Mouse (Mus musculus) midbrain, embryonic 14.5 days (tissue): ENCODE results near the gene Tmem169. TPM values are rescaled to one million over a fixed set of nuclear protein-coding genes. Genes with fewer than 3 reads are reported as not detected.

Experiments used
- ATAC-seq: fragments of 200-750 bp; cut with Nextera tagmentation; 2 replicates; pipeline ENCODE4 v1.8.0; 2017; ENCODE audit warnings: moderate number of reproducible peaks, moderate library complexity; ENCODE audit not compliant: low FRiP score, low TSS enrichment
- DNase-seq: peaks from one replicate; pipeline ENCODE4 v3.0.0-alpha.2; 2015
- H3K27ac ChIP-seq: fragments of 300-500 bp; sonication (generic); replicated peaks from 2 replicates; pipeline ENCODE4 v1.5.1; 2014; ENCODE audit warnings: mild to moderate bottlenecking, low read depth, low read length, moderate library complexity
- H3K27me3 ChIP-seq: fragments of 300-500 bp; sonication (generic); 2 replicates; pipeline ENCODE4 v1.6.1; 2014; ENCODE audit warnings: low read length, control low read depth, mixed read lengths; ENCODE audit not compliant: control insufficient read depth, insufficient read depth
- H3K36me3 ChIP-seq: fragments of 300-500 bp; sonication (generic); 2 replicates; pipeline ENCODE4 v1.6.1; 2014; ENCODE audit warnings: low read length, control low read depth; ENCODE audit not compliant: control insufficient read depth, insufficient read depth
- H3K4me1 ChIP-seq: fragments of 300-500 bp; sonication (generic); 2 replicates; pipeline ENCODE4 v1.6.1; 2014; ENCODE audit warnings: mild to moderate bottlenecking, antibody characterized with exemption, low read length, control low read depth; ENCODE audit not compliant: control insufficient read depth, insufficient read depth
- H3K4me2 ChIP-seq: fragments of 300-500 bp; sonication (generic); 2 replicates; pipeline ENCODE4 v1.6.1; 2014; ENCODE audit warnings: mild to moderate bottlenecking, low read length, moderate library complexity
- H3K4me3 ChIP-seq: fragments of 300-500 bp; sonication (generic); replicated peaks from 2 replicates; pipeline ENCODE4 v1.5.1; 2014; ENCODE audit warnings: low read depth, low read length
- H3K9ac ChIP-seq: fragments of 300-500 bp; sonication (generic); replicated peaks from 2 replicates; pipeline ENCODE4 v1.6.1; 2014; ENCODE audit warnings: mild to moderate bottlenecking, low read length, moderate library complexity
- H3K9me3 ChIP-seq: fragments of 300-500 bp; sonication (generic); 2 replicates; pipeline ENCODE4 v1.6.1; 2016; ENCODE audit warnings: low read length, control low read depth, mixed read lengths; ENCODE audit not compliant: control insufficient read depth
- WGBS: fragments of 180-500 bp; shearing (Covaris S2); extraction: QIAGEN DNeasy Blood & Tissue Kit; methylation state at CpG from one replicate; pipeline ENCODE4 v1.1.7; 2014; 5-methylcytosine and 5-hydroxymethylcytosine counted together
- polyA plus RNA-seq: library from polyadenylated mRNA; unstranded; fragments of >200 nt; fragmentation: Nextera tagmentation; extraction: Ambion mirVana; gene quantifications from 2 replicates; pipeline ENCODE4 v1.2.1, GENCODE M21; 2014

Gene Tmem169
- polyA plus RNA-seq, 1 experiment from 2014 or later, result 36.0 TPM

DNA sequence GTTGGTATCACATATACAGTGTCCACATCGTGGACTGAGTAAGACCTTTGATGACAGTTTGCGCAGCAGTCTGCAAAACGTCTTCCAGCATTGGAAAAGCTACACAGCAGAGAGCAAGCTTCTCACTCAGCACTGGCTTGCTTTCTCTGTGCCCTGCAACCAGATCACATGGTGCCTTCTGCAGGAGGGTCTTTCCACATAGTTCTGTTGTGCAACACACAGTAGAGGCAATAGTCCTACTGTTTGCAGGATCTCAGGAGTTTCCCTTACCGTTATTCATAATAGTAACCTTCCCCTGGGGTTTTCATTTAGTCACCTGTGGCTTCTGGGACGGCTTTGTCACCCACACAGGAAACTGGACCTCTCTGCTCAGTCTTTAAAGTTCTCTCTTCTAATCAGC, 36.6 kb downstream of the Tmem169 start:
- H3K4me3 ChIP-seq, result no peak overlapping the region
- no peaks in the 10 kb centered on the region for H3K4me1 ChIP-seq
- ATAC-seq, result no peak
- H3K9me3 ChIP-seq, result no peaks in the 10 kb centered on the region
- no peaks in the 10 kb centered on the region for H3K27me3 ChIP-seq
- no peak for DNase-seq
- H3K36me3 ChIP-seq, result peaks cover 33% of the 10 kb centered on the region
- no peak overlapping the region for H3K9ac ChIP-seq
- no peak overlapping the region for H3K27ac ChIP-seq
- H3K4me2 ChIP-seq, result no peak overlapping the region
- 93% methylated on average over 5 of the region's 5 CpGs for WGBS

DNA sequence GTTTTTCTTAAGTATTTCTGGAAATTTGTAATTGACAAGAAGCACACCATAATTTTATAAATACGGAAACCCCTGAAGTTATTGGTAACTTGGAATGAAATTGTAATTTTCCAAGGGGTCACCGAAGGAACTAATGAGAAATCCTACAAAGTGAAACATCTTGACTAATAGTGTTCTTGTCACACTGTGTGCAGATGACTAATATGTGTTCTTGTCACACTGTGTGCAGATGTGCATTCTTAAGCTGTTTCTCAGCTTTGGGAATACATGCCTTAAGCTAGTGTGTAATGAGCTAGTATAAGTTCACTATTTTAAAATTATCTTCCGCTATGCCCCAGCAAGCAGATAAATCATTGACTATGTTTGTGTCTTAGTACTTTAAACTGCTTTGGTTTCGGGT, 39.1 kb downstream of the Tmem169 start:
- no peak overlapping the region for H3K27ac ChIP-seq
- WGBS, result 94% methylated on average over 4 of the region's 4 CpGs

DNA sequence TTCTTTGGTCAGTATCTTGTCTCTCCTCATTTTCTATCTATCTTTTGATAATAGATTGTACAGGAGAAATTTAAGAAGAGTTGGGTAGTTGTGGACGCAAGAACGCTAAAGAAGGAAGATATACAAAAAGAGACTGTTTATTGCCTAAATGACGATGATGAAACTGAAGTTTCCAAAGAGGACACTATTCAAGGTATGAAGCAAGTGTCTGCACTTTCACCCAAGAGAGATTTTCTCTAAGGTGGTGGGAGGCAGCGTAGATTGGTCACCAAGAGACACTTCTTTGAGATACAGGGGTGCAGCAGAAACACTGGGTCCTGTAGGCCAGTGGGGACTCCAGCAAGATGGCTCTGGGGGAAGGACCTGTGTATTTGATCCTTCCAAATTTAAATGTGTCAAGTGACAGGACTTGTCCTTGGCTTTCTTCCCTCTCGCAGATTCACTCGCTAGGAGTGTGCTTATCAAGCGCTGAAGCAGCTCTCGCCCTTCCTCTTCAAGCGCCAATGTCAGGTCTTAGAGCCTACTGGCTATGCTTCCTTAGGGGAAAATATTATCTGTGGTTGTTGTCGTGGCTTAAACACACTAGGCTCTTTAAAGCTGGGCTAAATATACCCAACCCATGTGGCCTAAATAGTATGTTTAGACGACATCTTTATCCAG, 42.1 kb downstream of the Tmem169 start:
- WGBS, result 97% methylated on average over 11 of the region's 11 CpGs
- H3K36me3 ChIP-seq, result peaks cover 48% of the 10 kb centered on the region
- no peak for ATAC-seq

More for the DNA sequence above, 39.1 kb downstream of the Tmem169 start:
- Histone ChIP-seq H3K36me3 (peaks cover 45% of the 10 kb centered on the region), H3K4me1 (no peaks in the 10 kb centered on the region), H3K4me2 (no peak overlapping the region), H3K9me3 (no peaks in the 10 kb centered on the region), H3K27me3 (no peaks in the 10 kb centered on the region), H3K9ac (no peak overlapping the region), H3K4me3 (no peak overlapping the region)
- ATAC-seq (no peak), DNase-seq (no peak)

DNA sequence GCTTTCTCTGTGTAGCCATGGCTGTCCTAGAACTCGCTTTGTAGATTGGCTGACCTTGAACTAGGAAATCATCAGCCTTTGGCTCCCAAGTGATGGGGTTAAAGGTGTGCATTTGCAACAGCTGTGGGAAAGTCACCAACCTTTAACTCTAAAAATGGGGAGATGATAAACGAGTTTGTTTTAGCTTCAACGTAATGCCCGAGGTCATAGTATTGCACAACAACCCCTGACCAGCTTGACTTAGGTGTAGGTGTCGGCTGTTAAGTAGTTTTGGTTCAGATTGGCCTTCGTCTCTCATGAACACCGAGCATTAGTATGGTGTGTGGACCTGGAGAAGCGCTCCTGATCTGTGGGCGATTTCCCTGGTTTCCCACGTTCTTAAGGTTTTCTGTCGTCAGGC, 50.6 kb downstream of the Tmem169 start:
- 95% methylated on average over 11 of the region's 11 CpGs for WGBS
- ATAC-seq, result no peak
- H3K36me3 ChIP-seq, result peaks cover 43% of the 10 kb centered on the region
- DNase-seq, result no peak
- no peaks in the 10 kb centered on the region for H3K4me1 ChIP-seq
- H3K9me3 ChIP-seq, result no peaks in the 10 kb centered on the region
- H3K27me3 ChIP-seq, result no peaks in the 10 kb centered on the region
- H3K9ac ChIP-seq, result no peak overlapping the region
- no peak overlapping the region for H3K27ac ChIP-seq
- no peak overlapping the region for H3K4me3 ChIP-seq
- no peak overlapping the region for H3K4me2 ChIP-seq

More for the DNA sequence above, 42.1 kb downstream of the Tmem169 start:
- Histone ChIP-seq H3K4me1 (no peaks in the 10 kb centered on the region), H3K27me3 (no peaks in the 10 kb centered on the region), H3K4me3 (no peak overlapping the region), H3K9ac (no peak overlapping the region), H3K9me3 (no peaks in the 10 kb centered on the region), H3K27ac (no peak overlapping the region), H3K4me2 (no peak overlapping the region)
- DNase-seq, result no peak

DNA sequence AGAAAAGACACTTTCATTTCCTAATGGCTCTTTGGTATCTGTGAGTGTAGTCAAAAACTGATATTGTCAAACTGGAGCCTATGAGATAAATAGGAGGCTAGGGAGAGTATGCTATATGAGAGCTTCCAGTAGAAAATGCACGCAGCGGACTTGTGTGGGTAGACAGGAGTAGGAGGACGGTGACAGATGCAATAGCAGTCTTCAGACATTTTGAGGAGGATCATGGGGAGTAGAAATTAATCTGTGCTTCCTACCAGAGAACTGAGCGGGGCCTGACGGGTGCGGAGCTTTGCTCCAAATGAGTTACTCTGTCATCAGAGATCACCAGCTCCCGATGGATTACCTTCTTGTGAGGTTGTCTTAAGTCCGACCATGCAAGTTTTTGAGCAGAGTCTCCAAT, 52.6 kb downstream of the Tmem169 start:
- Histone ChIP-seq H3K9me3 (no peaks in the 10 kb centered on the region), H3K4me3 (no peak overlapping the region), H3K9ac (no peak overlapping the region), H3K27me3 (no peaks in the 10 kb centered on the region), H3K4me1 (no peaks in the 10 kb centered on the region), H3K27ac (no peak overlapping the region), H3K4me2 (no peak overlapping the region), H3K36me3 (peaks cover 47% of the 10 kb centered on the region)
- DNase-seq (no peak), ATAC-seq (no peak)
- 97% methylated on average over 8 of the region's 8 CpGs for WGBS

DNA sequence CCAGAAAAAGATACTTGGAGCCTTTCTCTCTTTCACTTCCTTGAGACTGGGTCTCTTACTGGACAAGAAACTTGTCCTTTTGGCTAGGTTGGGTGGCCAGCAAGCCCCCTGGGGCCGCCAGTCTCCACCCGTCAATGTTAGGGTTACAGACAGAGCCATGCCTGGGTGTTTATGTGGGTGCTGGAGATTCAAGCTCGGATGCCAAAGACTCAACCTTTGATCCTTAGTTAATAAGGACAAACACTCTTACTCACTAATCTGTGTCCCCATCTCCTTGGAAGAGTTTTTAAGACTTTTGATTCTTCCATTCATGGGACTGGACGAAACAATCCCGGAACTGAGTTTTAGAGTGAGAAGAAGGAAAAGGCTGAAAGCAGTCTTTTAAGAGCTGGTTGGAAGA, 54.2 kb downstream of the Tmem169 start:
- WGBS, result 89% methylated on average over 5 of the region's 5 CpGs
- ATAC-seq (no peak), DNase-seq (no peak)
- Histone ChIP-seq H3K4me2 (no peak overlapping the region), H3K4me3 (no peak overlapping the region), H3K4me1 (no peaks in the 10 kb centered on the region), H3K36me3 (peaks cover 47% of the 10 kb centered on the region), H3K9me3 (no peaks in the 10 kb centered on the region), H3K9ac (no peak overlapping the region), H3K27me3 (no peaks in the 10 kb centered on the region), H3K27ac (no peak overlapping the region)

DNA sequence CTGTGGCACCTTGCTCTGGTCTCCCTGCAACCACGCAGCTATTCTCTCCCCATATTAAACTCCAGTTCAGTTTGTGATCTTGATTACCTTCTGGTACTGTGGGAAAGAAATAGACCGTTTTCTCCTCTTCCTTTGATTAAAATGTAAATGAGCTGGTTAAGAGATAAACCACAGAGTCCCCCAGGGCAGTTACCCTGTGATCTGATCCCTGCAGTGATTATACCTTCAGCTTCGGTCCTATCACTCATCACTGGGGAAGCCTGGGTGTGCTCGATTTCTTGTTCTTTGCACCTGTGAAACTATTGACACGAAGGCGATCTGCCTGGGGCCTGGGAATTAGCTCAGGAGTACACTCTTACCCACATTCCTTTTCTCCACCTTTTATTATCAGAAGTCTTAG, 63.7 kb downstream of the Tmem169 start:
- Histone ChIP-seq H3K4me1 (no peaks in the 10 kb centered on the region), H3K27me3 (no peaks in the 10 kb centered on the region), H3K4me3 (no peak overlapping the region), H3K9me3 (no peaks in the 10 kb centered on the region), H3K27ac (no peak overlapping the region), H3K9ac (no peak overlapping the region), H3K36me3 (peaks cover 24% of the 10 kb centered on the region), H3K4me2 (no peak overlapping the region)
- ATAC-seq (no peak), DNase-seq (peak; percentile 7)
- WGBS, result 67% methylated on average over 6 of the region's 6 CpGs

Other genes with a start within 250 kb of the Tmem169 start
- gene Mreg, start 72.1 kb upstream of the Tmem169 start, polyA plus RNA-seq, result 1.9 and 2.3 TPM in 2 replicates
- 6.3 and 7.7 TPM in 2 replicates for gene Pecr, start 55 bp upstream of the Tmem169 start, polyA plus RNA-seq
- 12.8 and 21.9 TPM in 2 replicates for gene Xrcc5, start 23.1 kb downstream of the Tmem169 start, polyA plus RNA-seq